Mouse (Mus musculus) ES-E14 (cell line): ENCODE results near the gene Pcp4. TPM values are rescaled to one million over a fixed set of nuclear protein-coding genes. Genes with fewer than 3 reads are reported as not detected.
A peak's percentile ranks its signal among the peaks of the same experiment; 100 is the strongest.

Source experiments
- DNase-seq: peaks from one replicate; pipeline ENCODE4 v3.0.0-alpha.2; 2013; ENCODE audit warnings: low read depth, low spot score
- H3K27ac ChIP-seq: 2 replicates; pipeline ENCODE4 v1.5.1; 2012; ENCODE audit warnings: low read depth, mild to moderate bottlenecking, low read length, moderate library complexity, mixed read lengths; ENCODE audit not compliant: poor library complexity, insufficient read depth, severe bottlenecking
- H3K36me3 ChIP-seq: 2 replicates; pipeline ENCODE4 v1.6.1; 2012; ENCODE audit warnings: mild to moderate bottlenecking, low read length, moderate library complexity, mixed read lengths; ENCODE audit not compliant: control insufficient read depth, poor library complexity, insufficient read depth, severe bottlenecking
- H3K4me1 ChIP-seq, 2 experiments: fragments of 150-350 bp in 1 of 2; sonication (generic) in 1 of 2; 2 replicates each; pipeline ENCODE4 v1.6.1; 2012; ENCODE audit warnings: low read length in 2 of 2, mild to moderate bottlenecking in 1 of 2, mixed read lengths in 1 of 2; ENCODE audit not compliant: control insufficient read depth in 2 of 2, insufficient read depth in 2 of 2, poor library complexity in 1 of 2
- H3K4me3 ChIP-seq, 2 experiments: fragments of 150-350 bp in 1 of 2; sonication (generic) in 1 of 2; 2 replicates each; pipeline ENCODE4 v1.5.1; 2012; ENCODE audit warnings: low read length in 2 of 2, low read depth in 1 of 2, mild to moderate bottlenecking in 1 of 2, mixed read lengths in 1 of 2; ENCODE audit not compliant: insufficient read depth in 1 of 2, poor library complexity in 1 of 2, severe bottlenecking in 1 of 2
- H3K9ac ChIP-seq: 2 replicates; pipeline ENCODE4 v1.6.1; 2012; ENCODE audit warnings: low read depth, mild to moderate bottlenecking, low read length, mixed read lengths; ENCODE audit not compliant: poor library complexity, insufficient read depth, severe bottlenecking
- H3K9me3 ChIP-seq: fragments of 150-350 bp; sonication (generic); 2 replicates; pipeline ENCODE4 v1.6.1; 2012; ENCODE audit warnings: low read depth, mild to moderate bottlenecking, low read length; ENCODE audit not compliant: control insufficient read depth, insufficient read depth
- CHD2 ChIP-seq: IDR thresholded peaks from 2 replicates; pipeline ENCODE4 v1.6.1; 2014; ENCODE audit warnings: mild to moderate bottlenecking, low read depth, low read length, inconsistent platforms
- HCFC1 ChIP-seq: IDR thresholded peaks from 2 replicates; pipeline ENCODE4 v1.6.1; 2012; ENCODE audit warnings: low read length, inconsistent platforms, borderline replicate concordance; ENCODE audit not compliant: insufficient read depth
- MAFK ChIP-seq: IDR thresholded peaks from 2 replicates; pipeline ENCODE4 v1.6.1; 2014; ENCODE audit warnings: mild to moderate bottlenecking, low read depth, low read length, inconsistent platforms; ENCODE audit not compliant: insufficient read depth
- ZC3H11A ChIP-seq: IDR thresholded peaks from 2 replicates; pipeline ENCODE4 v1.6.1; 2012; ENCODE audit warnings: low read depth, mild to moderate bottlenecking, inconsistent platforms, low read length, borderline replicate concordance
- ZNF384 ChIP-seq: IDR thresholded peaks from 2 replicates; pipeline ENCODE4 v1.6.1; 2012; ENCODE audit warnings: low read depth, low read length, inconsistent platforms
- in situ Hi-C, 2 experiments: fragments of 600-800 bp; cut with MboI; formaldehyde crosslinking; loops; one replicate each; pipeline ENCODE4 v1.15.1; 2025; ENCODE audit warnings: low sequenced_read_pairs in 2 of 2, inconsistent platforms in 1 of 2; ENCODE audit not compliant: unreplicated experiment in 2 of 2
- total RNA-seq: library from RNA; depleted of rRNA; stranded (reverse); fragments of 300-350 nt; gene quantifications from 2 replicates; pipeline ENCODE4 v1.2.3, GENCODE M21; 2012; rRNA removed

The Pcp4 gene
- total RNA-seq, result not detected in 2 replicates

GRCm38 (mm10) chr16:96467445-96467844, at the start of gene Pcp4:
TSS of gene Pcp4 (plus strand) at chr16:96467606.
- Histone ChIP-seq H3K4me3 (no peak within 1 kb of the TSS), H3K9me3 (no peaks in the 10 kb centered on the region), H3K36me3 (no peaks in the 10 kb centered on the region), H3K9ac (no peak within 1 kb of the TSS), H3K27ac (no peak within 1 kb of the TSS), H3K4me1 (no peaks in the 10 kb centered on the region)
- no peak for TF ChIP-seq CHD2
- no peak for TF ChIP-seq ZNF384
- TF ChIP-seq ZC3H11A, result 0 out of 2 replicates have a peak, but pooled peaks have one; percentile 11
- no peak for TF ChIP-seq MAFK
- TF ChIP-seq HCFC1, result no peak
- peak; percentile 64 for DNase-seq
- in situ Hi-C loops, result no loop called here

GRCm38 (mm10) chr16:96425044-96425443, 42.4 kb upstream of the Pcp4 start:
- no peaks in the 10 kb centered on the region for H3K36me3 ChIP-seq
- H3K4me1 ChIP-seq, result no peaks in the 10 kb centered on the region
- no peaks in the 10 kb centered on the region for H3K9me3 ChIP-seq
- DNase-seq, result no peak
- H3K27ac ChIP-seq, result no peak overlapping the region
- no peak for TF ChIP-seq CHD2
- no peak for TF ChIP-seq ZC3H11A
- TF ChIP-seq HCFC1, result no peak
- TF ChIP-seq ZNF384, result no peak
- no peak for TF ChIP-seq MAFK
- in situ Hi-C loops, result no loop called here
- H3K9ac ChIP-seq, result no peak overlapping the region
- H3K4me3 ChIP-seq, result no peak overlapping the region

GRCm38 (mm10) chr16:96426671-96427070, 40.7 kb upstream of the Pcp4 start:
- in situ Hi-C loops, result no loop called here
- no peak for TF ChIP-seq ZNF384
- TF ChIP-seq MAFK, result no peak
- no peak for TF ChIP-seq HCFC1
- TF ChIP-seq CHD2, result no peak
- no peak for TF ChIP-seq ZC3H11A

GRCm38 (mm10) chr16:96429046-96429445, 38.4 kb upstream of the Pcp4 start:
- H3K4me3 ChIP-seq, result no peak overlapping the region
- no peaks in the 10 kb centered on the region for H3K9me3 ChIP-seq
- DNase-seq, result no peak
- TF ChIP-seq HCFC1 (no peak), ZC3H11A (no peak), MAFK (no peak), CHD2 (no peak), ZNF384 (no peak)
- H3K4me1 ChIP-seq, result no peaks in the 10 kb centered on the region
- H3K9ac ChIP-seq, result no peak overlapping the region
- H3K27ac ChIP-seq, result no peak overlapping the region
- in situ Hi-C loops, result no loop called here
- H3K36me3 ChIP-seq, result no peaks in the 10 kb centered on the region

More at GRCm38 (mm10) chr16:96426671-96427070, 40.7 kb upstream of the Pcp4 start:
- no peak for DNase-seq
- H3K4me1 ChIP-seq, result no peaks in the 10 kb centered on the region
- H3K9ac ChIP-seq, result no peak overlapping the region
- H3K4me3 ChIP-seq, result no peak overlapping the region
- no peaks in the 10 kb centered on the region for H3K9me3 ChIP-seq
- H3K36me3 ChIP-seq, result no peaks in the 10 kb centered on the region
- H3K27ac ChIP-seq, result no peak overlapping the region

GRCm38 (mm10) chr16:96433266-96433665, 34.1 kb upstream of the Pcp4 start:
- Histone ChIP-seq H3K27ac (no peak overlapping the region), H3K36me3 (no peaks in the 10 kb centered on the region), H3K4me1 (no peaks in the 10 kb centered on the region), H3K9ac (no peak overlapping the region), H3K9me3 (no peaks in the 10 kb centered on the region), H3K4me3 (no peak overlapping the region)
- DNase-seq, result no peak
- in situ Hi-C loops, result no loop called here
- no peak for TF ChIP-seq CHD2
